Mouse (Mus musculus) liver, postnatal 0 days (tissue): ENCODE data around the gene 9130230L23Rik.

Source experiments
- CTCF ChIP-seq: sonication (generic); IDR thresholded peaks from 2 replicates; pipeline ENCODE4 v1.5.1; 2016; ENCODE audit warnings: antibody characterized with exemption, low read depth
- EP300 ChIP-seq: IDR thresholded peaks from 2 replicates; pipeline ENCODE4 v1.6.1; 2016; ENCODE audit warnings: antibody characterized with exemption, low read depth, mild to moderate bottlenecking

DNA sequence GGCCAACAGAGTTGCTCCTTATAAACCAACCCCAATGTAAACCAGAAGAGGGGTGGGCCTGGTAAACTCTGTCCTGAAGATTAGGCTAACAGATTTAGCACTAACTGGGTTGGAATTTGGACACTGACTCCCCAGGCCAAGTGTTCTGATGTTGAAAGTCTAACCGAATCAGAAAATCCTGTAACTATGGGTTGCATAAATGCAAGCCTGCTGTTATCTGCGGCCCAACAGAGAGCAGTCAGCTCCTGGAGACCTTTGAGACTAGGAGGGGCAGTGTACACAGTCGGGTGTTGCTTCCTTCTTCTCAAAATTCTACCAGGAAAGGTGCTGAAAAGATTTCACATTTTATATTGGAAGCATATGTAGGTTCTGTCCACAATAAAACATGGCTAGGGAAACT is 39.8 kb upstream of the 9130230L23Rik start:
- TF ChIP-seq CTCF (no peak), EP300 (peak; percentile 64)
